Mouse (Mus musculus) erythroid progenitor cell, adult 5-6 weeks (primary cell): ENCODE results near the gene Bex6. TPM values are rescaled to one million over a fixed set of nuclear protein-coding genes. Genes with fewer than 3 reads are reported as not detected.

ENCODE experiments used
- ATAC-seq: replicated peaks from 2 replicates; pipeline ENCODE4 v1.8.0; 2016; ENCODE audit warnings: moderate number of reproducible peaks, mild to moderate bottlenecking, moderate TSS enrichment, inconsistent platforms; ENCODE audit not compliant: poor library complexity, low FRiP score, severe bottlenecking
- total RNA-seq, 2 experiments: library from RNA; stranded (forward) in 1 of 2; stranded (reverse) in 1 of 2; fragments of 150-400 nt in 1 of 2; fragments of 186-747, 209-891 nt in 1 of 2; gene quantifications; 2 replicates each; pipeline versions ENCODE4 v1.2.3 to v1.2.4; 2015 to 2017; ENCODE audit warnings: low replicate concordance in 2 of 2

Gene Bex6
- total RNA-seq (2015; ENCODE audit: low replicate concordance) (6.1 and 7.1 TPM in 2 replicates), total RNA-seq (2017; ENCODE audit: low replicate concordance) (3.2 TPM in 1 of 2 replicates, not detected in the other)

DNA sequence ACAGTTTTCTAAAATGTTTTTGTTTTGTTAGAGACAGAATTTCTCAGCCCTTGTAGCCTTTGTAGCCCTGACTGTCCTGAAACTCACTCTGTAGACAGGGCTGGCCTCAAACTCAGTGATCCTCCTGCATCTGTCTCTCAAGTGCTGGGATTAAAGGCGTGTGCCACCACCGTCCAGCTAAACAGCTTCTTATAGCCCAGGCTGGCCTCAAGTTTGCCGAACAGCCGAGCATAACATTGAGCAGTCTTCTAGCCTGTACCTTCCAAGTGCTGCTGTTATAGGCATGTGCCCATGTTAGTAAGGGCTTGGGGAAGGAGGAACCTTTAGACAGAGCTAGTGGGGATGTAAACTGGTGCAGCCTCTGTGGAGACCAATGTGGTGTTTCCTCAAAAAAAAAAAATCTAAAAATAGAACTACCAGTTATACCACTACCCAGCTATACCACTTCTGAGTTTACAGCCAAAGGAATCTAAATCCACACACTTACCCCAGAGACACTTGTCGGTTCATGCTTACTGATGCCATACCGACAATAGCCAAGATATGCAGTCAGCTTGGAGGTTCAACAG lies at the start of gene Bex6:
Gene Bex6, plus strand, starts transcription at position 491 of the 569 bp plus-strand sequence.
- no peak for ATAC-seq

DNA sequence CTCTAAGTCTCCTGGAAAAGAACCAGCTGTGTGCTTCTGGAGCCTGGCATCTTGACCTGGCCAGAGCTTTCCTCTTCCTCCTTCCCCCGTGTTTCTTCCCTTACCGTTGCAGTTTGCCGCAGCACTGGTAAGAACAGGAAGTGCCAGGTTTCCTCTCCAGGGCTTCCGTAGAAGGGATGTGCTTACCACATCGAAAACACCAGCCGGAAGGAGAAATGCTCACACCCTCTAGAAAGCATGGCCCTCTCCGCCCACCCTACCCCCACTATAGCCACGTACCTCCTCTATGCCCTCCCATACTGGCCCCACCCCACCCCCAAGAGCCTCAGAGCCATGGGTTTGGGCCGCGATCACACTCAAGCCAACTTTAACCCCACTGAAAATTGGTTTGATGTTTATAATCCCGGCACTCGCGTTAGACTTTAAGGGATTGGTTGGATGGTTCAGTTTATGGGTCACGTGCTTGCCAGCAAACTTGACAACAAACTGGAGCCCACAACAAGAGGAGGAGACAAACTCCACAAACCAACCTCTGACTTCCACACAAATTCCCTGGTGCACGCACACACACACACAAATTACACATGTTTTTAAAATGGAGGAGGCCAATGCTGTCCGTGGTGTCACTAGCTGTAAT lies 49.3 kb upstream of the Bex6 start:
- peak; percentile 60 for ATAC-seq

DNA sequence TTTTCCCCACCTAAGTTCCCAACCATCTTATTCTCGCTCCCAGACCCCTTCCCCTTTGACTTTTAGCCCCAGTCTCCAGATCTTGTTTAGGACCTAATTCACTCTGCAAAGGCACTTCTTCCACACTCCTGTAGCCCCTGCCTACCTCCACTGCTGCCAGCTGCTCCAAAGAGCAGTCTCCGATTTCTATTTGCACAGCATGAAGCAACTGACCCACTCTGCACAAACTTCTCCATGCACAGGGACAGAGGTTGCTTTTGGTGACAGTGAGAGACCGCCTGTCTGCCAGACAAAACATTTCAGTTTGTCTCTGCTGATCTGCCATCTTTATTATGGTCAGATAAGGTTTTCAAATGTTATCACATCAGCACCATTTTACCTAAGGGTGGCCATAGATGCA lies 46.5 kb upstream of the Bex6 start:
- no peak for ATAC-seq

DNA sequence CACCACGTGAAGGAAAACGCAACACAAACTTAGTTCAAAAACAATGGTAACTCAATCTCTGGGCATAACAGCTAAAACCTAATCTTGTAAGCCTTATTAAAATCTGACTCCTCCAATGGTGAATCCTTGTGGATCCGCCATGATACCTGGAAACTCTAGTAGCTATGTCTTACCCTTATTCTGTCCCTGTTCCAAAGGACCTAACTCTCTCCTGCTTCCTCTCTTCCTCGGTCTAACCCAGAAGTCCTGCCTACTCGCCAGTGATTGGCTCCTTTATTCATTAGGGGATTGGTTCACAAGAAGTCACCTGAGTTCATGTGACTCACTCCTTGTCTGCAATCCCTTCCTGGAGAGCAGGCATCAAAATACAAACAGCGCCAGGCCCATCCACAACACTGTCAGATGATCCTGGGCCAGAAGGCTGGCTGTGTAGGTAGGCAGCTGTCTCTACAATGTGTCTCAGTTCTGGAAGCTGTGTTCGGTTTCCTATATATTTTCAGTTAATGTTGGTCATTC lies 43.7 kb upstream of the Bex6 start:
- ATAC-seq = no peak

DNA sequence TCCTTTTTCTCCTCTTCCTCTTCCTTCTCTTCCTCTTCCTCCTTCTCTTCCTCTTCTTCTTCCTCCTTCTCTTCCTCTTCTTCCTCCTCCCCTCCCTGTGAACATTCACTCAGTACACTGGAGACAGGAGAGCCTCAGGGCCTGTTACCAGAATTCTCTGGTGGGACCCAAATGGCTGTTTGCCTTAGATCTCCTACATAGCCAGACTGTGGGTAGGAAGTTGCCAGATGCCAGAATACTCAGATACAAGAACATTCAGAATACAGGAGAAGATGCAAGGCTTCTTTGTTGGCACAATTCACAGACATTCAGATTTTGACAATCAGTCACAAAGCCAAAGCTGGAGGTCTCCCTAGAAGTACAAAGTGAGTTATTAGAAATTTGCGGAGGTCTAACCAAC lies 40.7 kb upstream of the Bex6 start:
- no peak for ATAC-seq

DNA sequence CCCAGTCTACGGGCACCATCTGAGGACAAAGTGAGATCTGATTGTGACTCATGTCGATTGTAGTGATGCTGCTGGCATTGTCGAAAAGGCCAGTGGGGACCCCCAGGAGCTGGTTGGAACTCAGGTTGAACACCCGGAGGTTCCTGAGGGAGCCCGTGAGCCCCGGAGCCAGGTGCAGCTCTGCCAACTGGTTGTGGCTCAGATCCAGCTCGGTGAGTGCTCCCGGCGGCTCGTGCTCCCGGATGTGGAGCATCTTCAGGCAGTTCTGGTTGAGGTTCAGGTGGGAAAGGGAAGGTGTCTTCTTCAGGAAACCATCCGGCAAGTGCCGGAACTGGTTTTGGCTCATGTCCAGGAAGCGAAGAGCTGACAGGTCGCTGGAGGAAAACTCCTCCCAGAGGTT lies 35.9 kb upstream of the Bex6 start:
- ATAC-seq = no peak

DNA sequence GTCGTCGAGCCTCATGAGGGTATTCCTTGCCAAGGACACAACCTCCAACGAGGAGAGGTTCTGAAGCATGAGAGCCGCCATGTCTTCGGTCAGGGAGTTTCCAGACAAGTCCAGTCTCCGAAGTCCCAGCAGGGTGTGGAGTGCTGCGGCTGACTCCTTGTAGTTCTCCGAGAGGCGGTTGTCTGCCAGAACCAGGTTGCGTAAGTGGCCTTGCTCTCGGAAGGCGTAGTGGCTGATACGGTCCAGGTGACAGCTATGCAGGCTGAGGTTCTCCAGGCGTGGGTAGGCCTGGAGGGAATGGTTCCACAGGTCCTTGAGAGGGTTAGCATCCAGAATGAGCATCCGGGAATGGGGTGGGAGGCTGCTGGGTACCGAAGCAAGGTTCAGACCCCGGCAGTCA lies 35.0 kb upstream of the Bex6 start:
- no peak for ATAC-seq

DNA sequence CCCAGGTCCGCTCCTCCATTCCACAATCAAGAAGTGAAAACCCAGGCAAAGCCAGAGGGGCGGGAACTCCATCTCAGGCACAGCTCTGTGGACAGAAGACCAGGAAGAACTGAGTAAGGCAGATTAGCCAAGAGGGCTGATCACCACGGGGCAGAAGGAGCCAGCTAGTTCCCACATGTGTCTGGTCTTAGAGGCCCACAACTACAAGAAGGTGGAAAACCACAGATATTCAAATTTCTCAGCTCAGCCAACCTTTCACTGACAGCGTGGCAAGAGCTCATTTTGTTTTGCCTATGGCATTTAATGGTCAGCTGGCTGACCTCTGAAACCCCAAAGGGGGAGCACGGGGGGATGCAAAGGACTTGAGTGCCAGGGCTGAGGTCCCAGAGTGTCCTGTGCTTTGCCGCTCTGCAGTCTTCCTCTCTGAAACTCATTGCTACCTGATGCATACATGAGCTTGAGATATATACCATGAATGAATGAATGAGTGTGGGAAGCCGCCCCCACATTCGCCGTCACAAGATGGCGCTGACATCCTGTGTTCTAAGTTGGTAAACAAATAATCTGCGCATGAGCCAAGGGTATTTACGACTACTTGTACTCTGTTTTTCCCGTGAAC lies 31.9 kb upstream of the Bex6 start:
- peak; percentile 83 for ATAC-seq

DNA sequence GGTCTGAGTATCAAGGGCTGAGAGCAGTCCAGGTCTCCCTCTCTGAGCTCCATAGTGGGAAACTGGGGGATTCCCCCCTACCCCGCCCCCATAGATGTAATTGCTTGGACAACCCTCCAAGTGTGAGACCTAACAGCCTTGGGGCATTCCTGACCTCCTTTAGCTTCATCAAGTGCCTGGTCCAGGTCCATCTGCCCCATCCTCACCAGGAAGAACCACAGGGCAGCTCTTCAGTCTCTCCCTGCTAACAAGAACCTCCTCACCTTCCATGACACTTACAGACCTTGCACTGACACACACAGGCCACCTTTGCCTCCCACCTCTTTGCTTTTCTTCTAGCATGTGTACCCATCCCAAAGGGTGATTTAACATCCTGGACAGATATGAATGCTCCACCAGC lies 25.6 kb upstream of the Bex6 start:
- ATAC-seq = no peak

DNA sequence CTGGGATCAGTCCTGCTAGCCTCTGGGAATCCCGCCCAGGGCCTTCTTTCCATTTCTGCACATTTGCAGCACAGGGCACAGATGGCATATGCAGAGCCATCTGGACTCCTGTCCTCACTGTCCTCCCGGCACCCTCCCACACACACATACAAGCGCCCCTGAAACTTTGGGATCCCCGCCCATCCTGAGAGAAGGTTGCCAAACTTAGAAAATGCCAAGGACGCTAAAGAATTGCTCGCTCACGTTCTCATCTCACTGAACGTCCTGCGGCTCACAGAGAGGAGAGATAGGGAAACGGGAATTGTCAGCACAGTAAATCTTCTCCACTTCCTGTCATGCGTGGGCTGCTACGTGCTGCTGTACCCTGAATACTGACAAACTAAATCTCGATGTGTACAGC lies 25.2 kb upstream of the Bex6 start:
- no peak for ATAC-seq

DNA sequence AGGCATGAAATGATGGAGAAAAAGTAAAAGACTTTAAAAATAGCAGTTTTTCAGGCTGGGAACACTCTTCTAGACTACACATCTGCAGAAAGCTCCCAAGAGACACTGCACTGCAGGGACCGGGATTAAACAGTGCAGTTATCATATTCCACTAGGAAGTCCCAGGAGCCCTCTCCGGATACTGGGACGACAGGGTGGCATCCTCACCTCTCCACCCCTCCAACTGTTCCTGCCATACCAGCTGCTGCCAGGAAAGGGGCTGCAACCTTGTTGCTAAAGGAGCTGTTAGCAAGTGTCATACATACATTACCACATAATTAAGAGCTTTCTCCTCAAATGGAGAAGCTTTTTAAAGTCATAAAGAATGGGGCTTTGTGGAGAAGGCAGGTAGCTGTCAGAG lies 22.9 kb upstream of the Bex6 start:
- no peak for ATAC-seq

DNA sequence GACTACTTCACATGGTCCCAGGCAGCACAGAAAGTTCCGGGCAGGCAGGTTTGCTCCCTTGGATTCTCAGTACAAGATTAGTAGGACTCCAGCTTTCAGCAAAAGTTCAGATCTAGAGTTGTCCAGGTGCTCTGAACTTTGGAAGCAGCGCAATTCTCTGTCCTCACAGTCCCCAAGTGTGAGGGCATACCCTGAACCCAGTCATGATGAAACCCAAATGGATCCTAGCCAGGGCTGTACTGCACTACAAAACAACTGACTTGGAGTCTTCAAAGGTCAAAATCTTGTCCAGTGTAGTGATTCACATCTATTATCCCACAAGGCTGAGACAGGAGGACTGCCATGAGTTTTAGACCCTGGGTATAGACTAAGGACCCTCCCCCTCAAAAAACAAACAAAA lies 22.3 kb upstream of the Bex6 start:
- ATAC-seq = no peak

DNA sequence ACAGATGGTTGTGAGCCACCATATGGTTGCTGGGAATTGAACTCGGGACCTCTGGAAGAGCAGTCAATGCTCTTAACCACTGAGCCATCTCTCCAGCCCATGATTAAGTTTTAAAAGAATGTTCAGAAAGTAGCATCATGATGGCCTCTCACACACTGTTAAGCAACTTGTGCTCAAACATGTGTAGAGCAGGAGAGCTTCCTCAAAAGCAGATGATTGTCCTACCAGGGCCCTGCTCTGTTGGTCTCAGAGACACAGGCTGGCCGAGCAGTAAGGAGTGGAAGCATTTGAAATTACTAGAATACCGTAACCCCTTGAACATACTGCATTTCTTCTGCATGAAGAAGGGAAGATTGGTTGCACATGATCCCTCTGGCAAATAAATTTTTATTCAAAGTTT lies 20.7 kb upstream of the Bex6 start:
- no peak for ATAC-seq

DNA sequence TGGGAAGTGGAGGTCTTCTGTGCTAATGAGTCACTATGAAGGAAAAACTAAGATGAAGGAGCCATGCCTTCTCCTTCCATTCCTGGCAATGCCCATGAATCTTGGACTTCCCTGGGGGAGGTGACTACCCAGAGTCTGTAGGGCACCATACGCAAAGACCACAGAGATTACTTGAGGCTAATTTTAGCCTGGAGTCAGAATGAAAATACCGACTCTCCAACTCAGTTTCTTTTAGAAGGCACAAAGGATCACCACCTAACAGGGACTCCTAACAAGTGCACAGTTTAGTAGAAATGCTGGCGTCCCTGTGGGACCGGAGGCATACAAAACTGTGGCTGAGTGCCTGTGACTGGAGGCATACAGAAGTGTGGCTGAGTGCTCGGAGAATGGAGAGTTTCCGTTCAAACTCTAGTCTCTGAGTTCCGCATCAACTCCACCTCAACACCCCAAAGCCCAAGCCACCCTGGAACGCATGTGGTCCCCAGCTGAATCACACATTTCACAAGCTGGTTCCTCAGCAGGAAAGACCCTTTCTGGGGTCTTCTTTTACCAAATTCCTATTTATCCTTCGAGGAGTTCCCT lies 18.8 kb upstream of the Bex6 start:
- ATAC-seq = no peak

DNA sequence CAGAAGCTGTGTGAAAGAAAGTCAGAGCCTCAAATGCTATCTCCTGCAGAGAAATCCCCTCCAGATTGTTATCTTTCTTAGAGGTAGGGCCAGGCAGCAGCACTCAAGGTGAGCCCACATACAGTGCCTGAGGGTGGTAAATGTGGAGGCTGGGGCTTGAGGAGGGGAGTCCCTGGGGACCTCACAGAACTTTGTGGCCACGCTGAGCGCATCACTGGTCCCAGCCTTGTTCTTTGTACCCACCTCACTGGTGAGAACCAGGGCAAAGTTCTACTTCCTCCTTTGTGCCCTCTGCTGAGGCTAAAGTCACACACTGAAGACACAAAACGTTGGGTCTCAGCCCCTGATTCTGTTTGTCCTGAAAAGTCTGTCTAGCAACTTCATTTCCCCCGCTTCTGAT lies 16.2 kb upstream of the Bex6 start:
- ATAC-seq = no peak

DNA sequence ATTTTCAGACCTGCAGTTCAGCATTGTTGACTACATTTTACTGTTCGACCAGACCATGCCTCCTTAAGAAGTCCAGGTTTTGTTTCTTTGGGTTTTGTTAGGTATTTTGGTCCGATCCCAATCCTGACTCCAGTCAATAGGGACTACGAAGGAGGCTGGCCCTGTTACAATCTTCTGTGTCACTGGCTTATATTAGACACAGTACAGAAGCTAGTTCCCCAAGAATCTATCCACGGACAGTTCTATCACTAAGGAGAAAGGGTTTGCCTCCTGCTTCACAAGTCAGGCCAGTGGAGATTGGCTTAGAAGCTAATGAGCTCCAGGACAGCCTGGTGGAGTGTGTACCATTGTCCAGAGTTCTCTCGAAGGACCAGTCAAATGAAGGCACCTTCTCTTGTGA lies 15.7 kb upstream of the Bex6 start:
- ATAC-seq = peak; percentile 22; the same call in 1 of the 2 replicates

DNA sequence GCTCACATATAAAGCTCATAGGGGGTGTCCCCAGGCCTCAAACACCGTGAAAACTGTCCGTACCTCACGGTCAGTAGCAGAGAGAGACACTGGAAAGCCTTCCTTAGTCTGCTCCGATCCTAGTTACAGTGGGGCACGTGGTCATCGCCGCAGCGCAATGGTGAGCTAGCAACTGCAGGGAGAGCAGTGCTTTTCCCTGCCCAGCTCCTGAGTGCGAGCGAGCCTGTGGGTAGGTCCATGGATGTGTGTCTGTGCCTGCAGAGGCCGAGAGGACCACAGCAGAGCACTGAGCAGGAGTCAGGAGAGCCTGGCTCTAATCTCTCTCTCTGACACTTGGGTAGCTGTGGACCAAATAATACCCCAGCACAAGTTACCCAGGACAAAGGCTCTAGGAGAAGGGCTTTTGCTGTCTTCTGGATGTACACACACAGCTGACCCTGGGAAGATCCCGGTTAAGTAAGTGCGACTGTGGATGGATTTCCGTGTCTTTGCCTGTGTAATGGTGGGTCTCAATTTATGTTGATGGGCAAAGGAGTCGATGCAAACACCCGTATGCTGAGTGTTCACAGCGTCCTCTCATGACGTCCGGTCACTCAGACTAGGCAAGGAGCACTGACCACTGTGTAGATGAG lies 15.1 kb upstream of the Bex6 start:
- peak; percentile 61 for ATAC-seq

DNA sequence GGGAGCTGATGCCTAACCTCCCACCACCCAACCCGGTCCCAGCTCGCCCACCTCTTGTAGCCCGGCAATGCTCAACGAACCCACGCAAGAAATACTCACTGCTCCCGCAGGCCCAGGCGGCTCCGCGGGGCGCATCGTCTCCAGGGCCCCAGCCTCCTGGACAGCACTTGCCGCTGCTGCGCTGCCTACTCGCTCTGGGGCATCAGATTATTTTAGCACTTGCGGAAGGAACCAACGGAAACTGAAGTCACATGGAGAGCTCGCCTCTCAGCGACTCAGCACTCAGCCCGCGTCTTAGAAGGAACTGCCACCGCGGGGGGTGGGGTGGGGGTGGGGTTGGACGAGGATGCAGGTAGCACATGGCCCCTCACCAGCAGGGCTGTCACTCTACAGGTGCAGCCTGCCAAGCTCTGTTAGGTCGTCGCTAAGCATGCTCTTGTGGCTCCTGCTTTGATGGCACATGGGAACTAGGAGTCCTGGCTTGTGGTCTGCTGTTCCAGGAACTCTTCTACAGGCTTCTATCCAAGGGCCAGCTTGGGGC lies 14.3 kb upstream of the Bex6 start, which contains the start of gene Nrros:
Gene Nrros, minus strand, starts transcription at position 314 of the 541 bp plus-strand sequence.
- peak; percentile 74 for ATAC-seq

DNA sequence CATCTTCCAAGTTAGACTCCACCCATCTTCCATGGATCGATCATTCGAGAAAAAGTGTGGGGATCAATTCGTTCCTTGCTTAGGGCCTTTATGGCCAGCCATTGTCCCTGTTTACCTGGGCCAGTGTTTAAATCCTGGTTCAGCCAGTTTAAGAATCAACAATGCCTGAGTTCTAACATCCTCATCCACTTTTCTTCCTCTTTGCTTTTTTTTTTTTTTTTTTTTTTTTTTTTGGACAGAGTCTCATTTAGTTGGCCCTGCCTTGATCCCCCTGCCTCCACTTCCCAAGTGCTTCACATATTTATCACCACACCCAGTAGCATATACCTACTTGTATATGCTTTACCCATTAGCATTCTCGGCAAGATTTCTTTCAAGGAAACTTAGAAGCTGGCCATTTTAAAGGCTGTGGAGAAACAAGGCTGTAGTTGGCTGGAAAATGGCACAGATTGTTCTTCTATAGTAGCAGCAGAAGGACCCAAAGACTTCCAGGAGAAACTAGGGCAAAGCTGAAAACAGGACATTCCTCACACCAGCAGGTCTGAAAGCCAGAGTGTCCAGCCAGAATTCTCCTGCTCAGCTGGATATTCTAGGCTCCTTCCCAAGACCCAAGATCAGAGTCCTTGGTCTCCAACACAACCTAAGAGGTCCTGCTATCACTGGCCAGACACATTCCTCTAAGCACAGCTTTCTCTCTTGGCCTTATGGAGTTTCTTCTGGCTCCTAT lies 11.6 kb upstream of the Bex6 start:
- no peak for ATAC-seq
